Comparison of ENCODE assay signal across 1 mouse cellular context in the genomic region with DNA sequence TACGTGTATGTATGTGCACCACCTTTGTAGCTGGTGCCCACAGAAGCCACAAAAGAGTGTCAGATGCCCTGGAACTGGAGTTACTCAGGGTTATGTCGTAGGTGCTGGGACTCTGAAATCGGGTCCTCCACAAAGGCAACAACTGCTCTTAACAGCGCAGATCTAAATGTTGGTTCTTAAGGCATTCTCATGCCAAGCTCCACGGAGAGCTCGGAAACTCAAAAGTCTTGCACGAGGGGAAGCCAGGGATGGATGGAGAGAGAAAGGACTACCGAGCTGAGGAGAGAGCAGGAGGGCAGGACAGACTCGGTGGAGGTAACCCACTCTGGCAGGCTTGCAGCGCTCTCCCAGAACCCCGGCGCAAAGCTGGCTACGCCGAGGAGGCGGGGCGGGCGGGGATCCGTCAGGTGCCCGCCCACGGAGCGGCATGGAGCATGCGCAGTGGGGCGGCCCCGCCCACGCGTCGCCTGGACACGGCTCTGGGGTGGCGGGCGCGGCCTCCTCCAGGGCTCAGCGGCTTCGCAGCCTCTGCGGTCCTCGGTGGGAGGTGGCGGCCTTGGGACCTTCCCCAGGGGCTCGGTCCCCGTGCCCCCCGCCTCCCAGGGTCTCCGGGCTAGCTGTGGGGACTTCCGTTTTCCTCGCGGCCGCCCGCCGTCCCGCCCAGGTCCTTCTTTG.
TF ChIP-seq lines count a peak whose summit lies in the region.

TSS of gene Cplane1 (plus strand) at position 516 of the 675 bp plus-strand sequence.

TF ChIP-seq in CH12.LX, 34 proteins besides CTCF, POLR2A, EP300 and RAD21 (continued from another document):
- no peak for TF ChIP-seq PAX5 (IDR thresholded peaks at IDR 0.05; ENCODE audit: low read length)
- TF ChIP-seq ZC3H11A (IDR thresholded peaks at IDR 0.05; ENCODE audit: low read depth, low read length), result no peak
- no peak for TF ChIP-seq ZNF384 (IDR thresholded peaks at IDR 0.05; ENCODE audit: low read depth, low read length)
- TF ChIP-seq MYC (IDR thresholded peaks at IDR 0.05; ENCODE audit: low read depth, low read length), result no peak
- no peak for TF ChIP-seq SMC3 (IDR thresholded peaks at IDR 0.05; ENCODE audit: low read depth, low read length)
- peak; percentile 79 for TF ChIP-seq SIN3A (IDR thresholded peaks at IDR 0.05; ENCODE audit: low read length)
- no peak for TF ChIP-seq MEF2A (IDR thresholded peaks at IDR 0.05; ENCODE audit: borderline replicate concordance, low read depth, low read length)
- TF ChIP-seq MAX (IDR thresholded peaks at IDR 0.05; ENCODE audit: low read length), result 0 out of 2 replicates have a peak, but pooled peaks have one; percentile 26
- no peak for TF ChIP-seq GABPA (IDR thresholded peaks at IDR 0.05; ENCODE audit: insufficient replicate concordance, low read depth, low read length)
- TF ChIP-seq RCOR1 (conservative IDR thresholded peaks at IDR 0.05; ENCODE audit: low read depth, low read length), result no peak
- TF ChIP-seq CHD2 (IDR thresholded peaks at IDR 0.05; ENCODE audit: low read length), result no peak
- no peak for TF ChIP-seq MAFK (IDR thresholded peaks at IDR 0.05; ENCODE audit: insufficient replicate concordance, low read length)
- no peak for TF ChIP-seq E2F4 (IDR thresholded peaks at IDR 0.05; ENCODE audit: insufficient replicate concordance, low read depth, low read length)
- TF ChIP-seq ETS1 (conservative IDR thresholded peaks at IDR 0.05; ENCODE audit: low read depth, low read length), result no peak
- TF ChIP-seq TBP (conservative IDR thresholded peaks at IDR 0.05; ENCODE audit: low read depth, low read length), result 0 out of 2 replicates have a peak, but pooled peaks have one; percentile 26
